Mouse (Mus musculus) heart, adult 2 months (tissue): ENCODE measurements at regions not wholly inside any gene's neighbourhood (a gene's known extent, or its start where the extent isn't known, plus 50 kb on each side); places are given as distances from the start of the nearest gene placed in this dataset.

Source experiments
- DNase-seq, 2 experiments: peaks; one replicate each; pipeline ENCODE4 v3.0.0; 2021
- H3K27ac ChIP-seq: fragments of 200-600 bp; 2 replicates; pipeline ENCODE4 v1.8.1; 2022
- H3K27me3 ChIP-seq: fragments of 200-500 bp; 2 replicates; pipeline ENCODE4 v1.6.1; 2012; ENCODE audit warnings: mild to moderate bottlenecking, low read length, inconsistent platforms, mixed read lengths; ENCODE audit not compliant: control insufficient read depth, insufficient read depth
- H3K36me3 ChIP-seq: fragments of 200-500 bp; 2 replicates; pipeline ENCODE4 v1.6.1; 2012; ENCODE audit warnings: low read length, inconsistent platforms; ENCODE audit not compliant: control insufficient read depth, insufficient read depth
- H3K4me1 ChIP-seq: fragments of 200-500 bp; 2 replicates; pipeline ENCODE4 v1.6.1; 2011; ENCODE audit warnings: low read length; ENCODE audit not compliant: control insufficient read depth, insufficient read depth
- H3K4me3 ChIP-seq: fragments of 200-600 bp; 2 replicates; pipeline ENCODE4 v1.8.1; 2022
- H3K79me2 ChIP-seq: fragments of 200-500 bp; replicated peaks from 2 replicates; pipeline ENCODE4 v1.6.1; 2012; ENCODE audit warnings: mild to moderate bottlenecking, inconsistent platforms, low read length, moderate library complexity, mixed read lengths; ENCODE audit not compliant: control insufficient read depth, insufficient read depth
- H3K9ac ChIP-seq: fragments of 200-500 bp; 2 replicates; pipeline ENCODE4 v1.6.1; 2012; ENCODE audit warnings: low read depth, mild to moderate bottlenecking, control low read depth, inconsistent platforms, low read length, mixed read lengths
- CTCF ChIP-seq: fragments of 200-600 bp; IDR thresholded peaks from 2 replicates; pipeline ENCODE4 v1.8.1; 2022; ENCODE audit warnings: antibody characterized with exemption, mild to moderate bottlenecking, moderate library complexity
- EP300 ChIP-seq: fragments of 200-500 bp; IDR thresholded peaks from 2 replicates; pipeline ENCODE4 v1.6.1; 2011; ENCODE audit warnings: low read depth, low read length, control low read depth; ENCODE audit not compliant: insufficient read depth
- POLR2A ChIP-seq: fragments of 200-500 bp; IDR thresholded peaks from 2 replicates; pipeline ENCODE4 v1.6.1; 2011; ENCODE audit warnings: mild to moderate bottlenecking, low read depth, low read length, control low read depth; ENCODE audit not compliant: insufficient read depth
- WGBS: fragments of 180-500 bp; shearing (Covaris S2); methylation state at CpG from one replicate; pipeline ENCODE4 v1.1.7; 2018; 5-methylcytosine and 5-hydroxymethylcytosine counted together
- intact Hi-C: fragments of 180-260 bp; cut with DNase I; formaldehyde crosslinking; loops from one replicate; pipeline ENCODE4 v1.15.1; 2025

- 97% methylated on average over 4 of the region's 4 CpGs for WGBS
- H3K79me2 ChIP-seq = no peaks in the 10 kb centered on the region
- H3K36me3 ChIP-seq = no peaks in the 10 kb centered on the region
- H3K4me1 ChIP-seq = no peaks in the 10 kb centered on the region
- TF ChIP-seq CTCF (no peak), EP300 (no peak), POLR2A (no peak)
- intact Hi-C loops = no loop called here
- H3K9ac ChIP-seq = no peak overlapping the region
- no peak overlapping the region for H3K4me3 ChIP-seq
- no peak for DNase-seq
- H3K27ac ChIP-seq = no peak overlapping the region
- no peaks in the 10 kb centered on the region for H3K27me3 ChIP-seq
Observed at GRCm38 (mm10) chr13:101860704-101861103, 92.7 kb upstream of the Pik3r1 start.

- WGBS = 85% methylated on average over 13 of the region's 13 CpGs
- no peaks in the 10 kb centered on the region for H3K79me2 ChIP-seq
- no peak for TF ChIP-seq EP300
- no peak for TF ChIP-seq CTCF
- TF ChIP-seq POLR2A = no peak
Observed at GRCm38 (mm10) chr13:101862011-101862410, 94.0 kb upstream of the Pik3r1 start.

GRCm38 (mm10) chr13:101863015-101863414 is 95.0 kb upstream of the Pik3r1 start:
- no peaks in the 10 kb centered on the region for H3K4me1 ChIP-seq
- H3K9ac ChIP-seq = no peak overlapping the region

More at GRCm38 (mm10) chr13:101862011-101862410, 94.0 kb upstream of the Pik3r1 start:
- no peak for DNase-seq
- no peak overlapping the region for H3K27ac ChIP-seq
- intact Hi-C loops = no loop called here
- no peak overlapping the region for H3K4me3 ChIP-seq
- no peak overlapping the region for H3K9ac ChIP-seq
- H3K36me3 ChIP-seq = no peaks in the 10 kb centered on the region
- H3K4me1 ChIP-seq = no peaks in the 10 kb centered on the region
- no peaks in the 10 kb centered on the region for H3K27me3 ChIP-seq

GRCm38 (mm10) chr13:101863602-101864001 is 95.6 kb upstream of the Pik3r1 start:
- no peaks in the 10 kb centered on the region for H3K79me2 ChIP-seq
- no peak overlapping the region for H3K9ac ChIP-seq
- no peaks in the 10 kb centered on the region for H3K4me1 ChIP-seq
- no peak overlapping the region for H3K4me3 ChIP-seq
- H3K36me3 ChIP-seq = no peaks in the 10 kb centered on the region
- no peak overlapping the region for H3K27ac ChIP-seq
- TF ChIP-seq CTCF (no peak), POLR2A (no peak), EP300 (no peak)
- H3K27me3 ChIP-seq = no peaks in the 10 kb centered on the region
- 63% methylated on average over 2 of the region's 2 CpGs for WGBS
- DNase-seq = no peak
- intact Hi-C loops = no loop called here

More at GRCm38 (mm10) chr13:101863015-101863414, 95.0 kb upstream of the Pik3r1 start:
- intact Hi-C loops = no loop called here
- no peak for TF ChIP-seq EP300
- TF ChIP-seq CTCF = no peak
- TF ChIP-seq POLR2A = no peak
- Histone ChIP-seq H3K4me3 (no peak overlapping the region), H3K79me2 (no peaks in the 10 kb centered on the region), H3K27ac (no peak overlapping the region), H3K36me3 (no peaks in the 10 kb centered on the region), H3K27me3 (no peaks in the 10 kb centered on the region)
- WGBS = 84% methylated on average over 7 of the region's 7 CpGs
- no peak for DNase-seq

- H3K4me1 ChIP-seq = no peaks in the 10 kb centered on the region
- no peaks in the 10 kb centered on the region for H3K36me3 ChIP-seq
- TF ChIP-seq POLR2A (no peak), EP300 (no peak), CTCF (no peak)
- H3K79me2 ChIP-seq = no peaks in the 10 kb centered on the region
- H3K4me3 ChIP-seq = no peak overlapping the region
- intact Hi-C loops = no loop called here
- H3K9ac ChIP-seq = no peak overlapping the region
- H3K27ac ChIP-seq = no peak overlapping the region
- WGBS = 74% methylated on average over 4 of the region's 4 CpGs
- H3K27me3 ChIP-seq = no peaks in the 10 kb centered on the region
- DNase-seq = no peak
Observed at GRCm38 (mm10) chr13:101866843-101867242, 98.8 kb upstream of the Pik3r1 start.

GRCm38 (mm10) chr13:101874761-101875160 is 106.7 kb upstream of the Pik3r1 start:
- Histone ChIP-seq H3K9ac (no peak overlapping the region), H3K79me2 (no peaks in the 10 kb centered on the region), H3K4me3 (no peak overlapping the region), H3K27ac (no peak overlapping the region), H3K36me3 (no peaks in the 10 kb centered on the region), H3K4me1 (no peaks in the 10 kb centered on the region), H3K27me3 (no peaks in the 10 kb centered on the region)
- no peak for DNase-seq
- intact Hi-C loops = no loop called here
- WGBS = 82% methylated on average over 4 of the region's 4 CpGs
- TF ChIP-seq EP300 = no peak
- no peak for TF ChIP-seq POLR2A
- TF ChIP-seq CTCF = no peak

GRCm38 (mm10) chr13:101876069-101876468 is 108.1 kb upstream of the Pik3r1 start:
- WGBS = 96% methylated on average over 2 of the region's 2 CpGs
- Histone ChIP-seq H3K27ac (no peak overlapping the region), H3K79me2 (no peaks in the 10 kb centered on the region), H3K9ac (no peak overlapping the region), H3K4me1 (no peaks in the 10 kb centered on the region), H3K27me3 (no peaks in the 10 kb centered on the region), H3K36me3 (no peaks in the 10 kb centered on the region), H3K4me3 (no peak overlapping the region)
- TF ChIP-seq POLR2A = no peak
- no peak for TF ChIP-seq CTCF
- no peak for TF ChIP-seq EP300
- intact Hi-C loops = no loop called here
- no peak for DNase-seq
